In the genomic region with DNA sequence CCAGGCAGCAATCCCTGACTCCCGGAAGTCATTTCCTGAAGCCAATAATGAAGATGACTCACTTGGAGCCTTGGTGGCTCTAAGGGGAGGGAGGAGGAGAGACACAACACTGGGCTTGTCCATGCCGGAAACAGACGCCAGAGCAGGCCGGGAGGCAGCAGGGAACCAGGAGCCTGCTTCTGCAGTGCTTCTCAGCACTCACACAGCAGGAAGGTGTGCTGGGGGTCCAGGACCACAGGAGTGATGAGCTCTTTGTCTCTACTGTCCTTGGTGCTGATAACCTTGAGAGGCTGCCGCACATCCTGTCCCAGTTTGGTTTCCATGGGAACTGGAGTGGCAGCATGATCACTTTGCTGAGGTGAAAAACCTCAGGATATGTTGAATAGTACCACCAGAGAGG, we compare ENCODE assay signal across 10 mouse cellular contexts. TPM values are rescaled to one million over a fixed set of nuclear protein-coding genes. Genes with fewer than 3 reads are reported as not detected.
DNase-seq lines count a peak whose midpoint lies in the region; ATAC-seq lines count a peak whose summit lies in the region.
"Had no signal": no experiment of that assay in that cellular context is flagged by ENCODE, and none has a peak within 500 bp of the region (broad histone marks: within the 10 kb centered on the region; RNA-seq: fewer than 3 reads in every experiment).

No protein-coding gene starts in this region.

- H3K4me3 ChIP-seq in neural tube, embryonic 14.5 days (ENCODE audit: low read depth, low read length): no peak overlapping the region
- H3K4me3 ChIP-seq in neural tube, embryonic 15.5 days (replicated peaks): no peak overlapping the region
- H3K4me3 ChIP-seq: liver, embryonic 15.5 days had no signal

- 14% methylated on average over 5 of the region's 5 CpGs for WGBS in neural tube, embryonic 14.5 days
- WGBS in neural tube, embryonic 15.5 days: 13% methylated on average over 5 of the region's 5 CpGs

- no peak for DNase-seq in cerebellum, postnatal 4 days (ENCODE audit: low spot score in 2 of 2)
- peak; percentile 48 to 63 for DNase-seq in heart, postnatal 10 days
- DNase-seq in lung, postnatal 36 days: peak; percentile 35
- no peak for DNase-seq in ovary, postnatal 10 days (ENCODE audit: low spot score)
- DNase-seq in frontal cortex, postnatal 10 days (ENCODE audit: low spot score in 2 of 2): no peak

- no peaks in the 10 kb centered on the region for H3K27me3 ChIP-seq in neural tube, embryonic 14.5 days (ENCODE audit: control insufficient read depth, insufficient read depth, low read length)
- H3K27me3 ChIP-seq in neural tube, embryonic 15.5 days (replicated peaks): no peaks in the 10 kb centered on the region
- H3K27me3 ChIP-seq: liver, embryonic 15.5 days had no signal

- no peak overlapping the region for H3K4me2 ChIP-seq in neural tube, embryonic 14.5 days (ENCODE audit: low read depth, low read length)
- no peak overlapping the region for H3K4me2 ChIP-seq in neural tube, embryonic 15.5 days
- H3K4me2 ChIP-seq: liver, embryonic 15.5 days had no signal

- no peaks in the 10 kb centered on the region for H3K9me3 ChIP-seq in neural tube, embryonic 14.5 days (ENCODE audit: control insufficient read depth, low read length)
- H3K9me3 ChIP-seq in neural tube, embryonic 15.5 days (replicated peaks): no peaks in the 10 kb centered on the region
- H3K9me3 ChIP-seq: liver, embryonic 15.5 days had no signal

- H3K36me3 ChIP-seq in neural tube, embryonic 14.5 days (ENCODE audit: control insufficient read depth, insufficient read depth, low read length): no peaks in the 10 kb centered on the region
- no peaks in the 10 kb centered on the region for H3K36me3 ChIP-seq in neural tube, embryonic 15.5 days
- H3K36me3 ChIP-seq: liver, embryonic 15.5 days had no signal

- no peak overlapping the region for H3K9ac ChIP-seq in neural tube, embryonic 14.5 days (replicated peaks; ENCODE audit: low read depth, low read length)
- no peak overlapping the region for H3K9ac ChIP-seq in neural tube, embryonic 15.5 days (replicated peaks)
- H3K9ac ChIP-seq: liver, embryonic 15.5 days had no signal

- H3K4me1 ChIP-seq in neural tube, embryonic 14.5 days (ENCODE audit: control insufficient read depth, insufficient read depth, low read length): no peaks in the 10 kb centered on the region
- peaks cover 9% of the 10 kb centered on the region for H3K4me1 ChIP-seq in neural tube, embryonic 15.5 days
- H3K4me1 ChIP-seq: liver, embryonic 15.5 days had no signal

- H3K27ac ChIP-seq in neural tube, embryonic 14.5 days (ENCODE audit: low read depth, low read length): no peak overlapping the region
- H3K27ac ChIP-seq in neural tube, embryonic 15.5 days (replicated peaks): no peak overlapping the region; the same call in 1 of the 2 replicates
- H3K27ac ChIP-seq: liver, embryonic 15.5 days had no signal

- intact Hi-C loops in heart, postnatal 10 days (cut with DNase I): no loop called here

- ATAC-seq in cerebellum, adult (ENCODE audit: insufficient number of reproducible peaks, low FRiP score, low TSS enrichment): 0 out of 2 replicates have a peak, but pooled peaks have one; percentile 10
- ATAC-seq in neural tube, embryonic 14.5 days (ENCODE audit: low read depth): peak; percentile 24; the same call in 1 of the 2 replicates
- ATAC-seq in neural tube, embryonic 15.5 days (ENCODE audit: low FRiP score): no peak

RNA-seq across cellular contexts. Expression of gene Kcnj5, which starts 51.5 kb away (rescaled TPM):
- polyA plus RNA-seq in neural tube, embryonic 14.5 days (2014; fragmentation: Nextera tagmentation; extraction: Ambion mirVana): 0.20 and 0.27 TPM in 2 replicates
- polyA plus RNA-seq in neural tube, embryonic 15.5 days (2015; fragmentation: Nextera tagmentation; extraction: Ambion mirVana): 0.19 and 0.22 TPM in 2 replicates
- 10 to 100 TPM; 46.4 to 48.2 TPM for total RNA-seq in heart, postnatal 10 days (2021)
- polyA plus RNA-seq: testis, adult 2 months had no signal

Comparison
In these comparisons a context has a peak if more than half of its experiments do, and no peak if none do; other contexts are left out.
1. DNase-seq: peak in heart, postnatal 10 days (2 of 2) and lung, postnatal 36 days (single experiment); none in cerebellum, postnatal 4 days (0 of 2), ovary, postnatal 10 days (single experiment) and frontal cortex, postnatal 10 days (0 of 2).